Mouse (Mus musculus) forebrain, embryonic 11.5 days (tissue): Measurements from ENCODE around the gene Mmp25. TPM values are rescaled to one million over a fixed set of nuclear protein-coding genes. Genes with fewer than 3 reads are reported as not detected.
A peak's percentile ranks its signal among the peaks of the same experiment; 100 is the strongest.

Source experiments
- ATAC-seq: fragments of 200-750 bp; cut with Nextera tagmentation; replicated peaks from 2 replicates; pipeline ENCODE4 v1.8.0; 2017; ENCODE audit warnings: moderate TSS enrichment; ENCODE audit not compliant: low FRiP score
- DNase-seq: peaks from one replicate; pipeline ENCODE4 v3.0.0-alpha.2; 2017; ENCODE audit warnings: low spot score
- H3K27ac ChIP-seq: fragments of 300-500 bp; sonication (generic); 2 replicates; pipeline ENCODE4 v1.5.1; 2014; ENCODE audit warnings: low read depth, low read length
- H3K27me3 ChIP-seq: fragments of 300-500 bp; sonication (generic); 2 replicates; pipeline ENCODE4 v1.6.1; 2014; ENCODE audit warnings: mild to moderate bottlenecking, low read length, mixed read lengths; ENCODE audit not compliant: control insufficient read depth, insufficient read depth
- H3K36me3 ChIP-seq: fragments of 300-500 bp; sonication (generic); 2 replicates; pipeline ENCODE4 v1.6.1; 2014; ENCODE audit warnings: mild to moderate bottlenecking, low read length, moderate library complexity, mixed read lengths; ENCODE audit not compliant: control insufficient read depth, insufficient read depth
- H3K4me1 ChIP-seq: fragments of 300-500 bp; sonication (generic); replicated peaks from 2 replicates; pipeline ENCODE4 v1.6.1; 2014; ENCODE audit warnings: low read length, mixed read lengths; ENCODE audit not compliant: control insufficient read depth, insufficient read depth
- H3K4me2 ChIP-seq: fragments of 300-500 bp; sonication (generic); 2 replicates; pipeline ENCODE4 v1.6.1; 2014; ENCODE audit warnings: low read depth, mild to moderate bottlenecking, low read length, moderate library complexity, mixed read lengths; ENCODE audit not compliant: severe bottlenecking
- H3K4me3 ChIP-seq: fragments of 300-500 bp; sonication (generic); 2 replicates; pipeline ENCODE4 v1.5.1; 2014; ENCODE audit warnings: low read depth, low read length
- H3K9ac ChIP-seq: fragments of 300-500 bp; sonication (generic); 2 replicates; pipeline ENCODE4 v1.6.1; 2014; ENCODE audit warnings: low read length
- H3K9me3 ChIP-seq: fragments of 300-500 bp; sonication (generic); 2 replicates; pipeline ENCODE4 v1.6.1; 2016; ENCODE audit warnings: low read length, mixed read lengths; ENCODE audit not compliant: control insufficient read depth
- WGBS: fragments of 180-500 bp; shearing (Covaris S2); extraction: QIAGEN DNeasy Blood & Tissue Kit; methylation state at CpG from one replicate; pipeline ENCODE4 v1.1.7; 2014; 5-methylcytosine and 5-hydroxymethylcytosine counted together
- polyA plus RNA-seq: library from polyadenylated mRNA; unstranded; fragments of >200 nt; fragmentation: Nextera tagmentation; extraction: Ambion mirVana; gene quantifications from 2 replicates; pipeline ENCODE4 v1.2.1, GENCODE M21; 2014

The Mmp25 gene
- polyA plus RNA-seq, 1 experiment from 2014 or later, result 1.0 TPM

DNA sequence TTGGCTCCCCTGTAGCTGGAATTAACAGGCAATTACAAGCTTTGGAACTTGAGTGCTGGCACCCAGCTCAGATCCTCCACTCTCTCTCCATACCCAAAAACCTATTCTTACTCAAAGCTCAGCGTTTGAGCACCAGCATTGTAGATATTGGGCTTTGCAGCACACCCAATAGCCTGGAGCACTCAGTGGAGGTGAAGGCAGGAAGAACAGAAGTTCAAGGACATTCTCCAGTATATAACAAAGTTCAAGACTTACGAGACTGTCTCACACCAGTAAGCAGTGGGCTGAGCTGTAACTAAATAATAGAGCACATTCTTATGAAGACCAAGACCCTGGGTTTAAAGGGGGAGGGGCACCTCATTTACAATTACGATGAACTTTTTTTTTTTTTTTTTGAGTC, 27.7 kb upstream of the Mmp25 start:
- 73% methylated on average over 3 of the region's 3 CpGs for WGBS
- Histone ChIP-seq H3K36me3 (no peaks in the 10 kb centered on the region), H3K27me3 (peaks cover 8% of the 10 kb centered on the region), H3K27ac (no peak overlapping the region), H3K4me2 (peak overlapping the region; percentile 78), H3K4me1 (peaks cover 9% of the 10 kb centered on the region; the same call in 1 of the 2 replicates), H3K9ac (no peak overlapping the region), H3K4me3 (no peak overlapping the region), H3K9me3 (no peaks in the 10 kb centered on the region)
- no peak for DNase-seq
- ATAC-seq, result no peak

DNA sequence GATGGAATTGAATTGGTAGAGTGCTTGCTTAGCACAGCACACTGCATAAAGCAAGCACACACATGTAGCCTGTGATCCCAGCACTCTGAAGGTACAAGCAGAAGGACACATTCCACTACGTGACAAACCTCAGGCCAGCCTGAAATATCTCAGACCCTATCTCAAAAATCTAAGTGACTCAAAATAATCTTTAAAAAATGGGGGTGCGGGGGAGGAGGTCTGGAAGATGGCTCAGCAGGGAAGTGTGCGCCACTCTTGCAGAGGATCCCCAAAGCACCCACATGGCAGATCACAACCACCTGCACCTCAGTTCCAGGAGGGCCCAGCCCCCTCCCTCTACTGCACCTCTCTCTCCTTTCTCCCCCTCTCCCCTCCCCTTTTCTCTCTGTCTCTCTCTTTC, 26.4 kb upstream of the Mmp25 start:
- Histone ChIP-seq H3K4me3 (no peak overlapping the region), H3K4me1 (peaks cover 9% of the 10 kb centered on the region; the same call in 1 of the 2 replicates), H3K27ac (no peak overlapping the region), H3K9me3 (no peaks in the 10 kb centered on the region), H3K27me3 (peaks cover 8% of the 10 kb centered on the region), H3K36me3 (no peaks in the 10 kb centered on the region), H3K4me2 (no peak overlapping the region), H3K9ac (no peak overlapping the region)
- DNase-seq (no peak), ATAC-seq (no peak)
- 97% methylated on average over 3 of the region's 3 CpGs for WGBS

DNA sequence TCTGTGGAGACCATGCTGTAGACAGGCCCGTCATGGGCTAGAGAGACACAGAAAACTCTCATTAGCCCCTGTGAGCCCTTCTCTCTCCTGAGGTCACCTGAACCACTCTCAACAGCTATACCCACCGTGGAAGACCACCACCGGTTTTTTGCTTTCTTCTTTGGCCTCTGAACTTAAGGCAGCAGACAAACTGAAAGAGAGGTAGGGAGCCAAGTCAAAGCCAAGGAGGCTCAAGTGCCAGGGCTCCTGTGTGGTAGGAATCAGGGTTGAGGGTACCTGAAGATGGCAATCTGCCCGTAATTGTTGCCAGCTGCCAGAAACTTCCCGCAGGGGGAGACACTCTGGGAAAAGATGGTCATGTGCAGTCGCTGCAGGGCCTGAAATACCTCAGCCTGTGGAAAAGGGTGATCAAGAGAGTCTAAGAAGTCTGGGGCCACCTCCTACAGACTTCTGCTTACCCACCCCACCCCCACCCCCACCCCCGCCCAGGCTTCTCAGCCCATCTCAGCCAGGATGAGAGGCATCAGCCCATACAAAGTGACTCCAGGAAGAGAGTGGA, 25.5 kb upstream of the Mmp25 start:
- Histone ChIP-seq H3K36me3 (no peaks in the 10 kb centered on the region), H3K4me2 (no peak overlapping the region), H3K27me3 (peaks cover 6% of the 10 kb centered on the region), H3K4me1 (peaks cover 5% of the 10 kb centered on the region; the same call in 1 of the 2 replicates), H3K9ac (no peak overlapping the region), H3K9me3 (no peaks in the 10 kb centered on the region), H3K27ac (no peak overlapping the region), H3K4me3 (no peak overlapping the region)
- ATAC-seq, result no peak
- DNase-seq, result no peak
- WGBS, result 95% methylated on average over 7 of the region's 7 CpGs

DNA sequence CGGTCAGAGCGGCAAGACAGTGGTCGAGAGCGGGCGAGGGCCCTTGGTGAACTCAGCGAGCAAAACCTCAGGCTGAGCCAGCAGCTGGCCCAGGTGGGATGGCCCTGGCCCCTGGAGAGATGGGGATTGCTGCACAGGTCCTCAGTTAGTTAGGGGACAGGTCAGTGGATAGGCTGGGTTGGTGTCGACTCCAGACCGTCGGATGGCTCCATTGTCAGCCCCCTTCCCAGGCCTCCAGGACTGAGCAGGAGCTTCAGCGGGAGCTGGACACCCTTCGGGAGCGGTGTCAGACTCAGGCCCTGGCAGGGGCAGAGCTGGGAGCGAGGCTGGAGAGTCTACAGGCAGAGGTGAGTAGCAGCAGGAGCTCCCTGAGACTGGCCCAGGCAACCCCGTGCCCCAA, 20.4 kb upstream of the Mmp25 start:
- DNase-seq (no peak), ATAC-seq (no peak)
- whole genome bisulfite sequencing, result 83% methylated on average over 14 of the region's 14 CpGs
- no peaks in the 10 kb centered on the region for H3K9me3 ChIP-seq
- no peak overlapping the region for H3K27ac ChIP-seq
- no peak overlapping the region for H3K9ac ChIP-seq
- peaks cover 14% of the 10 kb centered on the region for H3K27me3 ChIP-seq
- H3K4me1 ChIP-seq, result 0 out of 2 replicates have a peak, but pooled peaks cover 2% of the 10 kb centered on the region
- no peaks in the 10 kb centered on the region for H3K36me3 ChIP-seq
- H3K4me2 ChIP-seq, result no peak overlapping the region
- H3K4me3 ChIP-seq, result no peak overlapping the region

DNA sequence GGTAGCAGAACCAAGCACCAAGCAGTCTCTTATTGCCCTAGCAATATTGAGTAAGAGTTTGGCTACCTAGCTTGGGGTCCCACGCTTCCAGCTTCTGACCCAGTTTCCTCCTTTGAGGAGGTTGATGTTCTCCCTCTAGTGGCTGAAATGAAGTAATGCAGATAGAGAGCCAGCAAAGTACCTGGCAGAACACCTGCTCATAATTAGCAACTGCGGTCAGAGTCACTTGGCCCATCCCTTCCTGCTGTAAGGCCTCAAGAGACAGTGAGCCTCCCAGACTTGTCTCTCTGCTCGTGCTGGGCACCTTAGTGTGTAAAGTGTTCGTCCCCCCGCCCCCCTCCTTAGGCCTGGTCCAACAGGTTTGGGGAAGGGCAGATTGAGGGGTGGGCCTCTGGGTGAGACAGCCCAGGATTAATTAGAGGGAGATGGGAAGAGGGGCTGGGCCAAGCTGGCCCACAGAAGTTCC, 19.5 kb upstream of the Mmp25 start:
- ATAC-seq, result peak; percentile 49
- WGBS, result 10% methylated on average over 5 of the region's 5 CpGs

DNA sequence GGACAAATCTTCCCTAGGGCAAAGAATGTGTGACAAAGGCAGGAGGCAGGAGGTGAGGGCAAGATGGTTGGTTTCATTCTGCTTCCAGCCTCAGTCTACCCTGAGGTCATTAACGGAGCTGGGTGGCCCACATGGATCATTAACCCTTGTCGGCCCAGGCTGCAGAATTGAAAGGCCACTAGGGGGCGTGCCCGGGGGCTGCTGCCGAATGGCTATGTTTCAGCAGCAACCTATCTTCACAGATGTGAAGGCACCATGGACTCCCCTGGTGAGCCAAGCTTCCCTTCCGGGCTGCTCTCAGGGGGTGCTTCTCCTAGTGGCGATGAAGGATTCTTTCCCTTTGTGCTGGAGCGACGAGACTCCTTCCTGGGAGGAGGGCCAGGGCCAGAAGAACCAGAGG, 16.4 kb upstream of the Mmp25 start:
- H3K4me2 ChIP-seq, result no peak overlapping the region
- DNase-seq (peak; percentile 71), ATAC-seq (no peak)
- H3K9ac ChIP-seq, result no peak overlapping the region
- peaks cover 23% of the 10 kb centered on the region for H3K27me3 ChIP-seq
- H3K4me3 ChIP-seq, result no peak overlapping the region
- H3K4me1 ChIP-seq, result 0 out of 2 replicates have a peak, but pooled peaks cover 2% of the 10 kb centered on the region
- H3K9me3 ChIP-seq, result no peaks in the 10 kb centered on the region; the same call in 1 of the 2 replicates
- WGBS, result 4% methylated on average over 9 of the region's 9 CpGs
- no peaks in the 10 kb centered on the region for H3K36me3 ChIP-seq
- no peak overlapping the region for H3K27ac ChIP-seq

More for the DNA sequence above, 19.5 kb upstream of the Mmp25 start:
- no peak overlapping the region for H3K9ac ChIP-seq
- H3K27me3 ChIP-seq, result peaks cover 23% of the 10 kb centered on the region
- DNase-seq, result no peak
- no peaks in the 10 kb centered on the region for H3K36me3 ChIP-seq
- no peak overlapping the region for H3K4me2 ChIP-seq
- H3K27ac ChIP-seq, result no peak overlapping the region
- H3K4me3 ChIP-seq, result no peak overlapping the region
- H3K4me1 ChIP-seq, result 0 out of 2 replicates have a peak, but pooled peaks cover 2% of the 10 kb centered on the region
- no peaks in the 10 kb centered on the region for H3K9me3 ChIP-seq

DNA sequence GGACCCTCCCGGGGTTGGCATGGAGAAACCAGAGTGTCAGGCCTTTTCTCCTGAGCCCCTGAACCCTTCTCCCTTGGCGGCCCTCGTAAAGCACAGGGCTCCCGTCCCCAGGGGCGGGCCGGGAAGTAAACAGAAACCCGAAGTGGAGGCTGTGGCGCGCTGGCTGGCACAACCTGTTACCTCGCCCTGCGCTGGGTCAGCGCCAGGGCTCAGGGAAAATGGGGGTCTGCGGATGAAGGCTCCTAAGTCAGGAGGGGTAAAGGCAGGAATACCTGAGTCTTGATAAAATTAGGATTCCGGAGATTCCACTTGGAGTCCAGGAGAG, 15.8 kb upstream of the Mmp25 start:
- Histone ChIP-seq H3K27ac (no peak overlapping the region), H3K4me2 (no peak overlapping the region), H3K4me1 (0 out of 2 replicates have a peak, but pooled peaks cover 2% of the 10 kb centered on the region), H3K27me3 (peaks cover 23% of the 10 kb centered on the region), H3K4me3 (no peak overlapping the region), H3K9ac (no peak overlapping the region), H3K36me3 (no peaks in the 10 kb centered on the region), H3K9me3 (no peaks in the 10 kb centered on the region; the same call in 1 of the 2 replicates)
- ATAC-seq (no peak), DNase-seq (no peak)
- WGBS, result 5% methylated on average over 14 of the region's 14 CpGs

DNA sequence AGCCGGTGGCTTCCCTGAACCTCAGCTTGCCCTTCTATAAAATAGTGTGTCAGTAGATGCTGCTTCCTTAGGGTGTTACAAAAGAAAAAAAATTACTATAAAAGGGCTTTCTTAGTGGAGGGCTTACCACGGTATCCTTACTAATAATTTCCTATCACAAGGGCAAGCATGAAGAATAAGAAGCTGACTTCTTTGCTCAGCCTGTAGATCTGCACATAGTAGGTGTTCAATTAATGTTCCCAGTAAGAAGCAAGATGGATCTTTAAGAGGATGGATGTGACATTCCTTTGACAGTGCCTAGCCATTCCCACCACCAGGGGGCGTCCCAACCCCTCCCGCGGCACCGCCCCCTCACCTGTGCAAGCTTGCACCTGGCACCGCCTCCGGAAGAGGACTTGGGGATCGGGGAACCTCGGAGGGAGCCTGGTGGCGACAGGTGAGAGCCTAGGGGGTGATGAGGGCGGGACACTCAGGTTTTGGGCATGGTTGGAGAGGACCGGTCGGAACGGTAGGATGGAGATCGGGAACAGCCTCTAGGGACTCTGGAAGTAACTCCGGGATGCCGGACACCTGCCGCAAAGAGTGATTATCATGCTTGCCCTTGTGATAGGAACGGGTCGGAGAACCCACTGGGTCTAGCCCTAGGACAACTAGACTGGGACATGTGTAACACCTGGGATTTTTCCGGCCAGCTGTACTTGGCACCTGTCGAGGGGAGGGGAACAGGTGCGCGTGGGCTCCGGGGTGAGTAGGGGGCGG, 15.2 kb upstream of the Mmp25 start, which contains the start of gene Bicdl2:
Bicdl2 (plus strand) TSS at position 390 of the 759 bp plus-strand sequence.
- Histone ChIP-seq H3K27ac (no peak within 1 kb of the TSS), H3K27me3 (peaks cover 23% of the 10 kb centered on the region), H3K9me3 (no peaks in the 10 kb centered on the region; the same call in 1 of the 2 replicates), H3K4me1 (0 out of 2 replicates have a peak, but pooled peaks cover 2% of the 10 kb centered on the region), H3K36me3 (no peaks in the 10 kb centered on the region), H3K4me3 (no peak within 1 kb of the TSS), H3K4me2 (peak within 1 kb of the TSS; percentile 27), H3K9ac (no peak within 1 kb of the TSS)
- ATAC-seq, result no peak
- WGBS, result 6% methylated on average over 27 of the region's 27 CpGs
- DNase-seq, result peak; percentile 71
